Mouse (Mus musculus) olfactory bulb, adult 2 months (tissue): ENCODE measurements at regions not wholly inside any gene's neighbourhood (a gene's known extent, or its start where the extent isn't known, plus 50 kb on each side); places are given as distances from the start of the nearest gene placed in this dataset.

Experiments
- CTCF ChIP-seq: fragments of 200-500 bp; IDR thresholded peaks from 2 replicates; pipeline ENCODE4 v1.5.1; 2012; ENCODE audit warnings: low read depth, mild to moderate bottlenecking, low read length, moderate library complexity; ENCODE audit not compliant: insufficient read depth
- POLR2A ChIP-seq: fragments of 200-500 bp; IDR thresholded peaks from 2 replicates; pipeline ENCODE4 v1.6.1; 2012; ENCODE audit warnings: mild to moderate bottlenecking, low read depth, low read length, moderate library complexity; ENCODE audit not compliant: insufficient read depth

GRCm38 (mm10) chr13:44231403-44231802 is 446.8 kb downstream of the Cd83 start:
- TF ChIP-seq CTCF (no peak), POLR2A (no peak)
